Mouse (Mus musculus) testis, postnatal 14 days (tissue): ENCODE measurements around the gene Acin1.

Experiments used
- DNase-seq: peaks from one replicate; pipeline ENCODE4 v3.0.0; 2021; ENCODE audit warnings: low spot score

Gene Acin1

DNA sequence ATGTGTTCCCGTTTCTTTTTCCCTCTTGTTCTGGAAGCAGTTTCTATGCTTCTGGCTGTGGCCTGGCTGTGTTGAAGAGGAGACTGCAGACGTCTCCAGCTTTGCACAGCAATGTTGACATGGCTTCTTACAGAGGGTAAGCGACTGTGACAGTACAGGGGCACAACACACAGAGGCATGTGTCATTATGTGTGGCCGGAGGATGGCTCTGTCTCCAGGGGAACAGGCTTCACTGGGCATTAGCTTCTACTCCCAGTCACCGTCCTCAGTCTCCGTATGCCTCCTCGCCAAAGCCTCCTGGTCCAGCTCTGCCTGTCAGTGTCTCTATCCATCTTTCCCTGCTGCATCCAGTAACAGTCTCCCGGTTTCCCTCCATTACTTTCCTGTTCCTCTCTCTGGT lies 79.5 kb downstream of the Acin1 start:
- no peak for DNase-seq

DNA sequence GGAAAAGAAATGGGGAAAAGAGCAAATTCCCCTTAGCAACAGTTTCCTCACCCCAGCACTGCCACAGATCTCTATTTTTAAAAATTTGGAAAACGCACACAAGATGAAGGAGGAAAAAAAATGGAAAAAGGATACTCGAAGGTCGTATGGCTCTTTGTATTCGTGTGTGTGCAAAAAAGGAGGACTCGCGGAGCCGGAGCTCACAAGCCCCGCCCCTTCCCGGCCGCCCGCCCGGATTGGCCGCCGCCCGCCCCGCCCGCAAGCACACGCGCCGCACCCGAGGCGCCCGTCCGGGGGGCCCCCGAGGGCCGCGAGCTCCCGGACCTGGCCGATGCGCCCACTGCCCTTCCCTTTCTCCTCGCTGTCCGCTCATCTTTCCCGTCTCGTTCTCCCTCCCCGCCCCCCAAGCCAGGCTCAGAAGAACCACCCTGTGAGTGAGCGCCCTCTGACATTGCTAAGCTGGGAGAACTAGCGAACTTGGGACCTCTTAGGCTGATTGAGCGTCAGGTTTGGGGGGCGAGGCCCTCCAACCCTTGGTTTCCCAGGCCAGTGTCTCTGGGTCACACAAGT lies 80.9 kb downstream of the Acin1 start, which contains the start of gene 4931414P19Rik:
TSS of gene 4931414P19Rik (minus strand) at position 242 of the 570 bp plus-strand sequence.
- DNase-seq, result peak; percentile 88

DNA sequence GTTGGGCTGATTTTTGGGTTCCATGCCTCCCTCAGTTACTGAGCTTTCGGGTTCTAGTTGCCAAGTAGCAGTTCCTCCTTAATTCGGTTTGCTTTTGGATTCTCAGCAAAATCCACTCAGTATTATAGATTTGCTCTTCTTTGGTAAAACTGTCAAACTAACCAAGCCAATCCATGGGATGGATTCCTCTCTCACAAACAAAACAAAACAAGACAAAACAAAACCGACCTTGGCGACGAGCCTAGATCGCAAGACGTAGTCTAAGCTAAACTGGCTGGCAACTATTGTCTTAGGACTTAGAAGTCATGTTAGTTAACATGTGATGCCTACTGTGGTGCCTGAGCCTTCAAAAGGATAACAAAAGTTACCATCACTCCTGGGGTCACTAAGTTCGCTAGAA lies 83.0 kb downstream of the Acin1 start:
- DNase-seq, result no peak

DNA sequence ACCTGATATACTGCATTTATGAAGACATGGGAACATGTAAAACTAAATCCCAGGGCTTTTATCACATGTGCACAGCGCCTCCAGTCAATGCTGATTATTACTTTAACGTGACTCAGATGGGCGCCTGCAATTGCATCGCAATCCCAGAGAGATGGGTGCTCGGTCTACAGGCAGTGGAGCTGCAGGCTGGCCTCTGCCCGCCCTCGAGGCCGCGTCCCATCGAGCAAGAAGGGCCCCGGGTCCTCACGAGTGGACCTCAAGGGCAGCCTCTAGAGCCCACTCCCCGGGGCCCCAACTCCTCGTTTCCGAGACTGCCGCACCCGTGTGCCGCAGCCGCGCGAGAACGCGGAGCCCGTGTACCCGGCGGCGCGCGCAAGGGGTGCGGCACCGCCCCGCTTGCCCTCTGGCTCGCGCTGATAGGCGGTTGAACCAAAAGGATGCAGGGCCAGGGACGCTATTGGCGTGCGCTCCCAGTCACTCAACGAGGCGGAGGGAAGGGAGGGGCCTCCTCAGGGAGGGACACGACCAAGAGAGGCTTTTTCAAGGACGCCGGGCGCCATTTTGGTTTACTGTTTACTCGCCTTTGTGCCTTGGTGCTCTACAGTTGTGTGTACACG lies 83.6 kb downstream of the Acin1 start:
- DNase-seq, result peak; percentile 98

DNA sequence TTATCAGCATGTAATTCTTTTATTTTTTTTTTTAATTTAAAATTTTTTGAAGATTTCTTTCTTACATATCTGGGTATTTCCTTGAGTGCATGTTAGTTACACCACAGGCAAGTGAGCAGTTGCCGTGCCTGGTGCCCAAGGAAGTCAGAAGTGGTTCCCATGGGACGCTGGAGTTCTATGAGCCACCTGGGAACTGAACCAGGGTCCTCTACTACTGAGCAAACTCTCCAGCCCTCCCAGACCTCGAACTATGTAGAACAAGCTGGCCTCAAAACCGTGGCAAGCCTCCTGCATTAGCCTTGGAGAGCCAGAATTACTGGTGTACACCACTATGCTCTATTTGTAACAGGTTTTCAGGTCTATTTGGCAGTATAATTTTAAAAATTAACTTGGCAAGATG lies 84.1 kb downstream of the Acin1 start:
- no peak for DNase-seq

DNA sequence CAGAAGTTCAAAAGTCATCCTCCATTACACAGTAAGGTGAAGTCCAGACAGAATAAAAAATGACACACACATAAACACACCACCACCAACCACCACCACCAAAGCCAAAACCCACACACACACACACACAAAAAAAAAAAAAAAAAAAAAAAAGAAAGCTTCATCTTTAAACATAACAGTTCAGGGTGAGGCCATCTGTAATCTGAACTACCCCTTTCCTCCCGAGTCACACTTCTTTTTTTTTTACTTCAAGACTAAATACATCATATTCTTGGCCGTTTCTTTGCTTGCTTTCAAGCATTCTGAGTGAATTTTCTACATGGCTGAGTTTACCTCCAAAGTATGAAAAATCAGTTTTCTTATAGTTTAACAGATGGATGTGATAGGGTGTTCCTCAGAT lies 85.1 kb downstream of the Acin1 start:
- DNase-seq, result no peak

- DNase-seq, result no peak
These were observed 89.6 kb downstream of the Acin1 start for GRCm38 (mm10) chr14:54597084-54597483.

DNA sequence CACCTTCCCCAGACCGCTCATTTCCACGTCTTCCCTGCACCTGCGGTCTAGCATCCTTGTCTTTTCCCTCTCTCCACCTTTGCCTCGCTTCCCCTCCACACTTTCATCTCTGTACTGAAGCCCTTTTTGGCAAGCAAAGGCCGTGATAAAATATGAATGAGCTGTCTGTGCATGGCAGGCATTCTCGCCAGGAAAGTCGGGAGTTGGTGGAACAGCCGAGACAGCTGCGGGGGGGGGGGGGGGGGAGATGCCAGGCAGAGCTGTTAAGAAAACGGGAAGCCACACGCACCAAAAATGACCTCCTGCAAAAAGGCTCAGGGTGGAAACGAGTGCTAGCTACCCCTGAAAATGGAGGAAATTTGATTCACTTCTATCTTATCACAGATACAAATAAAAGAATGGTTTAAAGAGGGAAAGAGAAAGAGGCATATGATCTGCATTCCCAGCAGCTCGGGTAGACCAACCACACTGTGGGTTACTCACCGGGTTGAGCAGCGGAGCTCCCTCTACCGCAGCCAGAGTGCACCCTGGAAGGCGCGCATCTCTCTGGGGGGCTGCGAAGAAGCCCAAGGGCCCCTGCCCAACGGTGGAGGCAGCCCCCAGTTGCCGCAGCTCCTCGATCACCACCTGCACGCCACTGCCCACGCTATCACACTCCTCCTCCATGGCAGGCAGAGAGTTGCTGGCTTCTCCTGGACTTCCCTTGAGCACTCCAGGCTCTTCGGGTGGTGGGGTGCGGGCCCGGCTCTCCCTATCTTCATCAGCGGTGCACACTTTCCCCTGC lies 91.9 kb downstream of the Acin1 start:
- DNase-seq, result no peak

GRCm38 (mm10) chr14:54594055-54594454 lies 92.7 kb downstream of the Acin1 start:
- DNase-seq, result no peak

DNA sequence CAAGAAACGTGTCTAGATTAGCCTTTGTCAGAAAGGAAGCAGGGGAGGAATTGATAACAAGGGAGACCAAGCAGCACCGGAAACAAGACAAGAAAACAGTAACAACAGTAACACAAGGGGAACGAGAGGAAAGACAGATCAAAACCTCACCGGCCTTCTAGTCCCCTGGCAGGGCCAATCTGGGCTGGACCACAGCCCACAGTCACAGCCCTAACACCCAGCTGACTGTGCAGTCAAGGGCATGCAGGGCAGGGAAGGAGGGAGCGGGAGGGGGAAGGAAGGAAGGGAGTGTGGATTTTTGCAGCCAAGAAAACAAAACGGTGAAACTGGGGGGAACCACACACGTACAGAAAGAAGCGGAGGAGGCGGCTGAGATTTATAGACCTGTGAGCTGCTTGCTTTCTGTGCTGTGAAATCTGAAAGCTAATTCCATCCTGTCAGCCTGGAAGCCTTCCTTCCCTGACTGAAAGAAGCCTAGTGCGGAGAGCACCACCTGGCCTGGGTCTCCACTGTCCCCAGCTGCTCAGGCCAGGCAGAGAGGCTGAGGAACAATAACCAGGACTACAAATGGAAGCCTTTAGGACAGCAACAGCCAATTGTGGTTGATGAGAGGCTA lies 94.3 kb downstream of the Acin1 start:
- DNase-seq, result peak; percentile 45
